Mouse (Mus musculus): ENCODE measurements around the gene Klhdc4. TPM values are rescaled to one million over a fixed set of nuclear protein-coding genes. Genes with fewer than 3 reads are reported as not detected.

Gene Klhdc4
- 3.6 TPM for polyA plus RNA-seq (2014; fragmentation: Illumina TruSeq; extraction: RNeasy Lipid Tissue Mini Kit (QIAGEN cat#74804); ENCODE audit: low replicate concordance)

DNA sequence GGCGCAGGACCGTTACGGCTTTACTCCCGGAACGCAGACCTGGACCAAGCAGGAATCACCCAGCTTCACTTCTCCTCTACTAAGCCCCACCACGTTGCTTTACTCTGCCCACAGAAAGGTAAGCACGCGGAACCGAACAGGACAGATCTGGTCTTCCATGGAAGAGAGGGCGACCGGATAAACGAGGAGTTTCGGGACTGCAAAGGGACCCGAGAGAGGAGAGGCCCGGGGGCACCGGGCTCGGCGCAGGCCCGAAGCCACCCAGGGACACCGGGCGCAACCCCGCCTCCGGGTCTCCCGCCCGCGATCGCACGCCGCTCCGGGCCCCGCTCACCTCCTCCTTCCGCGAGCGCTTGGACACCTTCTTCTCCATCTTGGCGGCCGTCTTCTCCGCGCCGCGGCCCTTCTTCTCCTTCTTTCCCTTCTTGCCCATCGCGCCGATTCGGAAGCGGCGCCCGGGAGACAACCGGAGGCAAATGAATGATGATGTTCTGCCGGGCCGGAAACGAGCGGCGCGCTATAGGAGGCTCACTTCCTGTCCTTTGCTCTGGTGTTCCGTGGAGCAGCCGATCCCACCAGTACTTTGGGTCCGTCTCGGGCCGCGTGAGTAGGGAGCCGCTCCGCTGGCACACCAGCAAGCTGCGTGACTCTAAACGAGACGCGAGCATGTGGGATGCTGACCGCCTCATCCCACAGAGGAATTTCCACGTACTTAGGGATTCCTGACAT is at the start of gene Klhdc4:
Gene Klhdc4, minus strand, starts transcription at position 522 of the 729 bp plus-strand sequence.

Other genes starting within 250 kb of the Klhdc4 start
- gene Map1lc3b, start 239.2 kb downstream of the Klhdc4 start, polyA plus RNA-seq (2014; fragmentation: Illumina TruSeq; extraction: RNeasy Lipid Tissue Mini Kit (QIAGEN cat#74804); ENCODE audit: low replicate concordance): 24.1 TPM
- gene Zcchc14, start 176.7 kb downstream of the Klhdc4 start, polyA plus RNA-seq (2014; fragmentation: Illumina TruSeq; extraction: RNeasy Lipid Tissue Mini Kit (QIAGEN cat#74804); ENCODE audit: low replicate concordance): 17.2 TPM
- not detected for gene Jph3, start 99.9 kb downstream of the Klhdc4 start, polyA plus RNA-seq (2014; fragmentation: Illumina TruSeq; extraction: RNeasy Lipid Tissue Mini Kit (QIAGEN cat#74804); ENCODE audit: low replicate concordance)
- gene Slc7a5, start 78.1 kb upstream of the Klhdc4 start, polyA plus RNA-seq (2014; fragmentation: Illumina TruSeq; extraction: RNeasy Lipid Tissue Mini Kit (QIAGEN cat#74804); ENCODE audit: low replicate concordance): 0.11 TPM
- not detected for gene Car5a, start 115.3 kb upstream of the Klhdc4 start, polyA plus RNA-seq (2014; fragmentation: Illumina TruSeq; extraction: RNeasy Lipid Tissue Mini Kit (QIAGEN cat#74804); ENCODE audit: low replicate concordance)
- 3.0 TPM for gene Banp, start 120.2 kb upstream of the Klhdc4 start, polyA plus RNA-seq (2014; fragmentation: Illumina TruSeq; extraction: RNeasy Lipid Tissue Mini Kit (QIAGEN cat#74804); ENCODE audit: low replicate concordance)

Measured in small intestine, adult 10 weeks (tissue).